Mouse (Mus musculus) thymus, postnatal 4 days (tissue): ENCODE results near the gene Knstrn.

Experiments
- DNase-seq: peaks from one replicate; pipeline ENCODE4 v3.0.0; 2021

Knstrn gene

DNA sequence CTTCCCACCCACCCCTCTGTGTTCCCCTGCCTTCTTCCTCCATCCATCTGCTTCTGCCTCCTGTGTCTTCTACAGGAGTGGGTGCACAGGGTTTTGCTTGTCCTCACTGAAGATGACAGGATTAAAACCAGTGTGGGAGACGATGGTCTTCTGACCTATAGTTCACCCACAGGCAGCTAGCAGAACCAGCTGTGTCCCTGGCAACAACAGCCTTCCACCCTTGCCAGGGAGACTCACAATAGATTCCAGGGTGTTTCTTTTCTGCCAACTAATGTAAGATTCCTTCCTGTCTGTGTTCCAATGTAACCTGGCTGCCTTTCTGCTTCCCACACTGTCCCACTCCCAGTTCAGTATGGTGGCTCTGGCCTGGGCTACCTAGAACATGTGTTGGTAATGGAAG, 57.2 kb downstream of the Knstrn start:
- no peak for DNase-seq

DNA sequence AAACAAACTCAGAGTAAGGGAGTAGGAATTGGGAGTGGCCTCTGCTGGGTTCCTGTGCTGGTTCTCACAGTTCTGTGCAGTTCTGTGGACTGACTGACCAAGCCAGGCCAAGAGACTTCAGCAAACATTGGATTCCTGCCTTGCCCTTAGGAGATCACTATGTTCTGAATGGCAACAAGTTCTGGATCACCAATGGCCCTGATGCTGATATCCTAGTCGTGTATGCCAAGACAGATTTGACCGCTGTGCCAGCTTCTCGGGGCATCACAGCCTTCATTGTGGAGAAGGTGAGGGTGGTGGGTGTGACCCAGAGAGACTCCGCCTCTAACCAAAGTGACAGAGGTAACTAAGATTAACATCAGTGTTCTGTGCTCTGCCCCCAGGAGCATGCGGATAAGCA, 59.2 kb downstream of the Knstrn start:
- DNase-seq: no peak

DNA sequence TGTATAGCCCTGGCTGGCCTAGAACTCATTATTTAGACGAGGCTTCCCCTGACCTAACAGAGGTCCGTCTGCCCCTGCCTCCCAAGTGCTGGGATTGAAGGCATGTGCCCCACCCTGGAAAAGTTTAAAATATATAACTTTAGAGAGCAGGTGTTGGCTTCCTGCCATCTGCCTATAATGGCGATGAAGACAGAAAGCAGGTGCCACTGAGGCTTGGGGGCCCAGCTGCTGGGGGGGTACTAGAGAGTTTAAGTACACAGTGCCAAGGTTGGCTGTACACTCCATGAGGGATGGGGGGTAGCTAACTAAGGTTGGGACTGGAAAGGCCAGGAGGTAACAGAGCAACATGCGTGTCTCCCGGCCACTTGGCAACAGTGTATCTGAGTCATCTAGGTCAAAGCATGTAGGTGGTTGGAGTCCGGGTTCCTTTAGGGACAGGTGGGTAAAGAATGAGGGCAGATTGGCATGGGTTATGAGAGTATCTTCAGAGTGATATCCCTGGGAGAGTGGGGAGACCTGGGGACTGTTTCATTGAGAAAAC, 60.2 kb downstream of the Knstrn start:
- DNase-seq: no peak

- no peak for DNase-seq
Measured at GRCm38 (mm10) chr2:118875316-118875715, 61.5 kb downstream of the Knstrn start.

- DNase-seq: no peak
Measured at GRCm38 (mm10) chr2:118876453-118876852, 62.6 kb downstream of the Knstrn start.

DNA sequence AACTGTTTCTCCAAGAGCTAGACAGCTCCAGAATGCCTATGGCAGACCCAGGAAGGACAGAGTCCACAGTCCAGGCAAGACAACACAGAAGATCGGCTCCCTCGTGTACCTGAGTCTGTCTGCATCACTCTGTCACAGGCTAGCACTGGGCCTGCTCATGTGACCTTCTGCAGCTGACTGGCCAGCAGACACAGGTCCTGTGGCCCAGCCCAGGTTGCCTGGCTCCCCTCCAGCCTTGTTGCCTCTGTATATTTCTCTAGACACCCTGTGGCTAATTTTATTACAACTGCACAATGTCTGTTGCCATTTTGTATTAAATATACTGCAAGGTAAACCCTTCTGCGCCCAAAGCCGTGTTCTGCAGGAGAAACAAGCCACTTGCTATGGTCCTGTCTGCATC, 67.2 kb downstream of the Knstrn start:
- DNase-seq: no peak

- DNase-seq: no peak
Measured at GRCm38 (mm10) chr2:118881956-118882355, 68.2 kb downstream of the Knstrn start.

DNA sequence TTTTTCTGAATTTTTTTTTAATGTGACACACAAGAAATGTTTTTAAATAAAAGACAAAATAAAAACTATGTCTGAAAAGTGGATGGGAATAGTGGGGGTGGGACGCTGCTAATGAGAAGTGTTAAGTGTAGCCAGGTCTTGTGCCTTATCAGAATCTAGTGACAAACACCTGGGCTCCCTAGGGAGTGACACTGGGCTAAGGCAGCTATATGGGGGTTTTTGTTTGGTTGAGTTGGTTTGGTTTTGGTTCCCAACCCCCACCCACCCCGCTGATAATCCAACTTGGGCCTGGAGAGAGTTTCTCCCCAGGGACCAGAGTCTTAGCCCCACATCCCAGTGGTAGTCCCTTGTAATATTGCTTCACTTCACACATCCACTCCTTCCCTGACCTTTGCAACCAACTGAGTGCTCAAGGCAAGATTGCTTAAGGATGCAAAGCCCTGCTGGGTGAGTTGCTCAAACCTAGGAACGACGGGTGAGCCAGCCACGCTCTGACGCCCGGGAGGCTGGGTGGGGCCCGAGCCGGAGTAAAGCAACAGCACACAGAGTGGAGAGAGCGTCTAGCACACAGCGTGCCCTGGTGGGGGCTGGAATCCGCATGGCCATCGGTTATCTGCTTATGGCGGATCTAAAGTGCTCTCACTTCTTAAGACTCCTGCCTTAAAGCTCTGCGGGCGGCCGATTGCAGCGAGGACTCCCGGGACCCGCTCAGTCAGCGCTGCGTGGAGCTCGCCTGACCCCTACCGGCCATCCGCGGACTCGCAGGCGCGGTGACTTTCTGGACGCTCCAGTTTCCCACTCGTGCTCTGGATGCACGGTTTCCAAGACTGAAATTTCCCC, 69.3 kb downstream of the Knstrn start:
- DNase-seq: peak; percentile 92

DNA sequence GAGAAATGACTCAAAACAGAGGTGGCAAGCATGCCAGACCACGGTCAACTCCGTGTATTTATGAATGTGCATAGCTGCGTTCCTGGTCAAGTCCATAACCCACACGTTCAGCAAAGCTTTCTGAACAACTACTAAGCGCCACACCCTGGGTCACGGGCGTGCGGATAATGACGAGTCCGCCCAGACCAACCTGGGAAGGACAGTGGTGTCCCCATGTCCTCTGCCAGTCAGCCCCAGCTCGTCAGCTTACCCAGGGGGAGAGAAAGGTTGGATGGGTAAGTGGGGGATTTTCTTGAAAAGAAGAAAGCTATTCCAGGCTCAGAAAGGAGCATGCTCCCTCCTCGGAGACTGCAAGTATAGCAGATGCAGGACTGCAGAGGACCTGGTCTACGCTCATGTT, 73.6 kb downstream of the Knstrn start:
- DNase-seq: no peak

- DNase-seq: no peak
Measured at GRCm38 (mm10) chr2:118887845-118888548, 74.2 kb downstream of the Knstrn start.

- DNase-seq: no peak
Measured at GRCm38 (mm10) chr2:118891173-118891572, 77.4 kb downstream of the Knstrn start.

DNA sequence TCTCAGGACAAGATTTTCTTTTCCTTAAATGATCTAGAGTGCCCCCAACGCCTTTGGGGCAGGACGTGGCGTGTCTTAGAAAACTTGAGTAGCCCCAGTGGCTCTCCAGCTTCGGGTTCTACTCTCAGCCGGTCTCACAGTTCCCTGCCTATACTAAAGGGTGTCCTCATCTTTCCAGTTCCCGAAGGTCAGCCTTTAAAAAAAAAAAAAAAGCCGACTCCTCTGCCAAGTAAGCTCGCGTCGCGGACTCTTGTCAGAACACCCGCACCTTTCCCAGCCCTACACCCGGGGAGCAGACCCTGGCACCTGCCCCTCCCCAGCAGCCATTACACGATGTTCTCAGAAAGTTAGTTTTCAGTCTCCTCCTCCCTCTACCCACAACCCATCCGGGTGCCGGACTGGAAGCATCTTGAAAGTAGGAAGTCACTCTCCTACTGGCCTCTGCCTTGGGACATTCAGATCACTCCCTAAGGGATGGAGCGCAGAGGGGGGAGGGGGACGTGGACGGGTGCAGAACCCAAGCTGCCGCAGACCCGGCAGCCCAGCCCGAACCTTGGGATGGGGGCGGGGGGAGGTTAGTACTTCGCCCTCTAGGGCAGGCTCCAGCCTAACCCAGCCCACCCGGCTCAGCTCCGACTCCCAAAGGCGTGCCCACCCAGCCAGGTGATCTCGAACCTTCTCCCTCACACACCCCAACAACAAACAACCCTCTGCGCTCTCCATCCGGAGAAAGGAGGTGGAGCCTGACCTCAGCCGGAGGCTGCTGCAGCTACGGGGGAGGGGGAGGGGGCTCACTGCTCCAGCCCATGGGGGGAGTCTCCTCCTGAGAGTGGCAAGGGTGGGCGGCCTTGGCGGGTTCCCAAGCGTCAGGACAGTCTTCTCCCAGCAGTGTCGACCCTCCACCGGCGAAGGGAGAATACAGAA, 82.4 kb downstream of the Knstrn start:
- DNase-seq: peak; percentile 73

- DNase-seq: peak; percentile 54
Measured at GRCm38 (mm10) chr2:118896914-118897291, 83.1 kb downstream of the Knstrn start.

- no peak for DNase-seq
Measured at GRCm38 (mm10) chr2:118897392-118897791, 83.6 kb downstream of the Knstrn start.

GRCm38 (mm10) chr2:118897808-118898207, 84.0 kb downstream of the Knstrn start:
- no peak for DNase-seq

- no peak for DNase-seq
Measured at GRCm38 (mm10) chr2:118898771-118899170, 85.0 kb downstream of the Knstrn start.

DNA sequence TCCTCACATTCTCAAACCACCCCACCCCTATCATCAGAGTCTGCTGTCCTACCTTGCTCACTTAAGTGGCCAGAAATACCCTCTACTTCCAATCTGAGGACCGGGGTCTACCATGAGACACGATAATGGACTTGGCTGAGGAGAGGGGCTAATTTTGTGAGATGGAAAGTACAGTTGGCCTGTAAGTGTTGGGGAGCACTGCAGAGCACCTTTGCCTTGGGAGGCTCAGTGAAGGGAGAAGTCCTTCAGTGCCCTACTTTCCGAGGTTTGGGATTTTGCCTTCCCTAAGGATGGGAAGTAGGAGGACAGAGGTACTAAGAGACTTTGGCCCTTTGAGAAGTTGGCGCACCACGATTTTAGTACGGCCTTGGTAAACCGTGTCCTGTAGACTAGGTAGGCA, 85.5 kb downstream of the Knstrn start:
- no peak for DNase-seq

- DNase-seq: peak; percentile 50
Measured at GRCm38 (mm10) chr2:118899981-118900825, 86.4 kb downstream of the Knstrn start, which contains the start of gene Bahd1. Gene Bahd1, plus strand, starts transcription at chr2:118900377.

DNA sequence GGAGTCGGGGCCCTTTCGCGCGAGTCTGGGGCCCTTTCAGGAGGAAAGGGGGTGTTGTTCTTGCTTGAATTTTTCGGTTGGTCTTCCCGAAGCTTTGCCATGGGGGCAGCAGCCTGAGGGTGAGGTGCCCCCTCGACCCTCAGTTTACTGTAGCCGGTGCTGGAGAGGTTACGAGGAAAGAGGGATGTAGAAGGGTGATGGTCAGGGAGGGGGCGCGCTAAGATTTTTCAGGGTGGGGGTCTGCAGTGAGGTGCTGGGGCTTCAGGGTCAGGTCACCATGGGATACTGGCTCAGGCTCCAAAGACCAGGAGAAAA, 87.0 kb downstream of the Knstrn start:
- DNase-seq: peak; percentile 43

GRCm38 (mm10) chr2:118901175-118902031, 87.6 kb downstream of the Knstrn start:
- DNase-seq: peak; percentile 98
